Mouse (Mus musculus) midbrain, embryonic 11.5 days (tissue): ENCODE results near the gene Nvl. TPM values are rescaled to one million over a fixed set of nuclear protein-coding genes. Genes with fewer than 3 reads are reported as not detected.
A peak's percentile ranks its signal among the peaks of the same experiment; 100 is the strongest.

Source experiments
- ATAC-seq: fragments of 200-750 bp; cut with Nextera tagmentation; 2 replicates; pipeline ENCODE4 v1.8.0; 2017; ENCODE audit warnings: moderate TSS enrichment, moderate library complexity; ENCODE audit not compliant: low FRiP score
- DNase-seq: peaks from one replicate; pipeline ENCODE4 v3.0.0; 2015; ENCODE audit warnings: low spot score; ENCODE audit errors: missing footprints
- H3K27ac ChIP-seq: fragments of 300-500 bp; sonication (generic); 2 replicates; pipeline ENCODE4 v1.5.1; 2014; ENCODE audit warnings: low read depth, low read length
- H3K27me3 ChIP-seq: fragments of 300-500 bp; sonication (generic); 2 replicates; pipeline ENCODE4 v1.6.1; 2014; ENCODE audit warnings: mild to moderate bottlenecking, low read length, moderate library complexity, mixed read lengths; ENCODE audit not compliant: control insufficient read depth, insufficient read depth
- H3K36me3 ChIP-seq: fragments of 300-500 bp; sonication (generic); 2 replicates; pipeline ENCODE4 v1.6.1; 2014; ENCODE audit warnings: mild to moderate bottlenecking, low read length, moderate library complexity, mixed read lengths; ENCODE audit not compliant: control insufficient read depth, insufficient read depth
- H3K4me1 ChIP-seq: fragments of 300-500 bp; sonication (generic); 2 replicates; pipeline ENCODE4 v1.6.1; 2014; ENCODE audit warnings: low read length; ENCODE audit not compliant: control insufficient read depth, insufficient read depth
- H3K4me2 ChIP-seq: fragments of 300-500 bp; sonication (generic); 2 replicates; pipeline ENCODE4 v1.6.1; 2014; ENCODE audit warnings: mild to moderate bottlenecking, moderate library complexity
- H3K4me3 ChIP-seq: fragments of 300-500 bp; sonication (generic); 2 replicates; pipeline ENCODE4 v1.5.1; 2014; ENCODE audit warnings: low read depth, low read length
- H3K9ac ChIP-seq: fragments of 300-500 bp; sonication (generic); 2 replicates; pipeline ENCODE4 v1.6.1; 2014; ENCODE audit warnings: low read length
- H3K9me3 ChIP-seq: fragments of 300-500 bp; sonication (generic); 2 replicates; pipeline ENCODE4 v1.6.1; 2016; ENCODE audit warnings: low read length; ENCODE audit not compliant: control insufficient read depth
- WGBS: fragments of 180-500 bp; shearing (Covaris S2); extraction: QIAGEN DNeasy Blood & Tissue Kit; methylation state at CpG from one replicate; pipeline ENCODE4 v1.1.7; 2014; 5-methylcytosine and 5-hydroxymethylcytosine counted together
- polyA plus RNA-seq: library from polyadenylated mRNA; unstranded; fragments of >200 nt; fragmentation: Nextera tagmentation; extraction: Ambion mirVana; gene quantifications from 2 replicates; pipeline ENCODE4 v1.2.1, GENCODE M21; 2014

Gene Nvl
- polyA plus RNA-seq, 1 experiment from 2014 or later = 35.1 TPM

DNA sequence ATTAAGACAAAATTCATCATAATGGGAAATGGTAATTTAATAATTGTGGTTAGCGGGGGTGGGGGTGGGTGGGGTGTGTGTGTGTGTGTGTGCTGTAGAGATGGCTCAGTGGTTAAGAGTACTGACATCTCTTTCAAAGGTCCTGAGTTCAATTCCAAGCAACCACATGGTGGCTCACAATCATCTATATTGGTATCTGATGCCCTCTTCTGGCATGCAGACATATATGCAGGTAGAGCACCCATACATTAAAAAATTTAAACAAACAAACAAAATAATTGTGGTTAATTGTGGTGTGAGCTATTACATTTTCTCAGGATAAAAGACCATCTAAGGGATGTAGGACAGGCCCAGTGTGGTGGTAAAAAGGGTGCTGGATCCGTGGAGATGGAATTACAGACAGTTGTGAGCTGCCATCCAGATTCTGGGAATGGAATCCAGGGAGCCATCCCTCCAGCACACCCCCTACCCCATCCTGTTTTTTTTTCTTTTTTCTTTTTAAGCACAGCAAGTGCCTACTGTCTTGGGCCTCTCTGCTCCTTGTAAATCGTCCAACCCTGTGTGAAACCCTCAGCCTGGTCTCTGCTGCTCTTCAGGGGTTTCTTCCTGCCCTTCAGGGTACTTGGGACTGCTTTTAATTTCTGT lies 5.5 kb upstream of the Nvl start:
- no peak overlapping the region for H3K4me3 ChIP-seq
- no peaks in the 10 kb centered on the region; the same call in 1 of the 2 replicates for H3K36me3 ChIP-seq
- H3K9me3 ChIP-seq = no peaks in the 10 kb centered on the region
- H3K27ac ChIP-seq = no peak overlapping the region
- no peak overlapping the region for H3K4me2 ChIP-seq
- DNase-seq = peak; percentile 78
- ATAC-seq = no peak
- 81% methylated on average over 3 of the region's 3 CpGs for WGBS
- no peaks in the 10 kb centered on the region for H3K27me3 ChIP-seq
- no peak overlapping the region for H3K9ac ChIP-seq
- peaks cover 15% of the 10 kb centered on the region for H3K4me1 ChIP-seq

GRCm38 (mm10) chr1:181148540-181148939 lies 4.5 kb upstream of the Nvl start:
- ATAC-seq (no peak), DNase-seq (peak; percentile 64)
- WGBS = 68% methylated on average over 5 of the region's 5 CpGs
- no peaks in the 10 kb centered on the region for H3K36me3 ChIP-seq
- peaks cover 15% of the 10 kb centered on the region for H3K4me1 ChIP-seq
- H3K27ac ChIP-seq = no peak overlapping the region
- no peaks in the 10 kb centered on the region for H3K9me3 ChIP-seq
- H3K4me3 ChIP-seq = no peak overlapping the region
- no peaks in the 10 kb centered on the region for H3K27me3 ChIP-seq
- H3K4me2 ChIP-seq = no peak overlapping the region
- no peak overlapping the region for H3K9ac ChIP-seq

GRCm38 (mm10) chr1:181146187-181146586 lies 2.2 kb upstream of the Nvl start:
- H3K27ac ChIP-seq = no peak overlapping the region
- H3K9me3 ChIP-seq = no peaks in the 10 kb centered on the region
- WGBS = 86% methylated on average over 2 of the region's 2 CpGs
- H3K4me3 ChIP-seq = no peak overlapping the region
- peak; percentile 44 for DNase-seq
- peaks cover 7% of the 10 kb centered on the region for H3K4me1 ChIP-seq
- ATAC-seq = no peak
- no peaks in the 10 kb centered on the region for H3K36me3 ChIP-seq
- H3K9ac ChIP-seq = no peak overlapping the region
- H3K4me2 ChIP-seq = no peak overlapping the region
- no peaks in the 10 kb centered on the region for H3K27me3 ChIP-seq

- 23% methylated on average over 12 of the region's 12 CpGs for WGBS
- no peaks in the 10 kb centered on the region for H3K27me3 ChIP-seq
- peaks cover 7% of the 10 kb centered on the region for H3K4me1 ChIP-seq
- peak overlapping the region; percentile 72 for H3K4me3 ChIP-seq
- H3K36me3 ChIP-seq = no peaks in the 10 kb centered on the region
- ATAC-seq = no peak
- peak overlapping the region; percentile 79 for H3K9ac ChIP-seq
- no peaks in the 10 kb centered on the region for H3K9me3 ChIP-seq
- H3K27ac ChIP-seq = no peak overlapping the region; the same call in 1 of the 2 replicates
- peak; percentile 87 for DNase-seq
- H3K4me2 ChIP-seq = peak overlapping the region; percentile 74
Measured at GRCm38 (mm10) chr1:181144966-181145365, 962 bp upstream of the Nvl start.

GRCm38 (mm10) chr1:181143609-181143949 lies 425 bp downstream of the Nvl start:
- peak overlapping the region; percentile 72 for H3K4me3 ChIP-seq
- H3K9ac ChIP-seq = peak overlapping the region; percentile 71
- ATAC-seq (peak; percentile 66), DNase-seq (no peak)
- peak overlapping the region; percentile 49 for H3K4me2 ChIP-seq
- under 1% methylated on average over 12 of the region's 12 CpGs for WGBS
- H3K4me1 ChIP-seq = peaks cover 7% of the 10 kb centered on the region
- no peaks in the 10 kb centered on the region for H3K27me3 ChIP-seq
- no peak overlapping the region for H3K27ac ChIP-seq
- H3K9me3 ChIP-seq = no peaks in the 10 kb centered on the region
- peaks cover 2% of the 10 kb centered on the region; the same call in 1 of the 2 replicates for H3K36me3 ChIP-seq

- H3K4me3 ChIP-seq = no peak overlapping the region
- peaks cover 7% of the 10 kb centered on the region; the same call in 1 of the 2 replicates for H3K36me3 ChIP-seq
- DNase-seq (peak; percentile 59), ATAC-seq (no peak)
- no peak overlapping the region for H3K4me2 ChIP-seq
- H3K9me3 ChIP-seq = no peaks in the 10 kb centered on the region
- H3K9ac ChIP-seq = no peak overlapping the region
- H3K27ac ChIP-seq = no peak overlapping the region
- H3K4me1 ChIP-seq = no peaks in the 10 kb centered on the region
- 92% methylated on average over 7 of the region's 7 CpGs for WGBS
- no peaks in the 10 kb centered on the region for H3K27me3 ChIP-seq
Measured at GRCm38 (mm10) chr1:181138730-181139129, 5.3 kb downstream of the Nvl start.

DNA sequence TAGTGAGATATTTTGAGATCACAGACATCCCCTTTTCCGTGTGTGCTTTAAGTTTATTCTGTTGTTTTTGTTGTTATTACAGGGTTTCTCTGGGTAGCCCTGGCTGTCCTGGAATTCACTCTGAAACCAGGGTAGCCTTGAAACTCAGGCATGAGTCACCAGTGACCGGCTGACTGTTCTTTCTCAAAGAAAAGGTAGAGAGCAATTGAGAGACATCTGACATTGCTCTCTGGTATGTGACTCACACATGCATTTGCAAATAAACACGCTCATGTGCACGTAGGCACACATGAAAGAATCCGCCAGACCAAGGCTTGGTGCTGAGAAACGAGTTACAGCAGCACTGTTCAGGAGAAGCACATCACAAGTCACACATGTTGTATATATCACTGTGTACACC lies 12.1 kb downstream of the Nvl start:
- no peaks in the 10 kb centered on the region for H3K9me3 ChIP-seq
- no peak overlapping the region for H3K27ac ChIP-seq
- peak; percentile 4 for DNase-seq
- H3K36me3 ChIP-seq = peaks cover 12% of the 10 kb centered on the region; the same call in 1 of the 2 replicates
- ATAC-seq = no peak
- no peak overlapping the region for H3K4me3 ChIP-seq
- H3K9ac ChIP-seq = no peak overlapping the region
- WGBS = 91% methylated on average over 6 of the region's 6 CpGs
- H3K4me1 ChIP-seq = no peaks in the 10 kb centered on the region
- H3K27me3 ChIP-seq = no peaks in the 10 kb centered on the region
- no peak overlapping the region for H3K4me2 ChIP-seq

DNA sequence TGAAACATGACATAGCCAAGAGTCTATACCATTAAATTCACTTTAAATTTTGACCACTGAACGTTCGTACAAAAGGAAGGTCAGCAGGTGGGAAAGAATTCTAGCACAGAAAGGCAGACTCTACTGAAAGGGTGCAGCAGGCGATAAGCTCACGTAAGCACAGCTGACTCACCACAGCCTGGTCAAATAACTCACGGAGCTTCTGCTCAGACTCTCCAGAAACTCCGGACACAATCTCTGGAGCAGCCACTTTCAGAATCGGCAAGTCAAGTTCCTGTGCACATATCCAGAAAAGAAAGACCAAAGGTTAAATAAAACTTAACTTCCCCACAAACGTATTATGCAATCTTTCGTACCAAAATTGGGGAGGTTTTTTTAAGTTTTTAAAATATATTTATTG lies 17.2 kb downstream of the Nvl start:
- ATAC-seq = no peak
- H3K4me2 ChIP-seq = no peak overlapping the region
- peak; percentile 56 for DNase-seq
- peaks cover 13% of the 10 kb centered on the region; the same call in 1 of the 2 replicates for H3K36me3 ChIP-seq
- H3K4me1 ChIP-seq = no peaks in the 10 kb centered on the region
- 95% methylated on average over 9 of the region's 9 CpGs for WGBS
- no peaks in the 10 kb centered on the region for H3K27me3 ChIP-seq
- no peak overlapping the region for H3K4me3 ChIP-seq
- H3K9ac ChIP-seq = no peak overlapping the region
- H3K9me3 ChIP-seq = no peaks in the 10 kb centered on the region
- H3K27ac ChIP-seq = no peak overlapping the region

DNA sequence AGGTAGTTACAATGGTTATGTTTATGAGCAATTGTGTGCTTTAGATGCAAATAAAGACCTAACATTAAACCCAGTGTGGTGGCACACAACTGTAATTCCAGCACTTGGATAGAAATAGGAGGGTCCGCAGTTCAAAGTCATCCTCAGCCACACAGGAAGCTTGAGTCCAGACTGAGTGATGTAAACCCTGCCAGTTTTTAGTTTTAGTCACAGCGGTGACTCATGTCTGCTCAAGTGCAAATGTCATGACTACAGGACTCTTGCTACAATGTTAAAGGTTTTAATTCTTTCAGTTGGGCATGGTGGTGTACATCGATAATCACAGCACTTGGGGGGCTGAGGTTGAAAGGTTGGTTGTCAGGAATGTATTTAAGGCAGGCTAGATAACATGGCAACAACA lies 18.1 kb downstream of the Nvl start:
- no peaks in the 10 kb centered on the region for H3K9me3 ChIP-seq
- H3K4me2 ChIP-seq = no peak overlapping the region
- H3K27ac ChIP-seq = no peak overlapping the region
- H3K27me3 ChIP-seq = no peaks in the 10 kb centered on the region
- H3K9ac ChIP-seq = no peak overlapping the region
- 93% methylated on average over 3 of the region's 3 CpGs for WGBS
- H3K36me3 ChIP-seq = peaks cover 13% of the 10 kb centered on the region; the same call in 1 of the 2 replicates
- no peaks in the 10 kb centered on the region for H3K4me1 ChIP-seq
- no peak overlapping the region for H3K4me3 ChIP-seq
- ATAC-seq = no peak
- peak; percentile 54 for DNase-seq
